Mouse (Mus musculus) gastrocnemius, postnatal 25 days (tissue): ENCODE data around the gene Nav2. TPM values are rescaled to one million over a fixed set of nuclear protein-coding genes. Genes with fewer than 3 reads are reported as not detected.

Experiments used
- DNase-seq: peaks from one replicate; pipeline ENCODE4 v3.0.0; 2022
- total RNA-seq, 2 experiments: library from RNA; stranded (reverse); gene quantifications; 1 replicate in 1 of 2; 2 replicates in 1 of 2; pipeline ENCODE4 v1.2.3; 2021

Gene Nav2
- total RNA-seq, 2 experiments from 2014 or later: 29.5 to 30.0 TPM

DNA sequence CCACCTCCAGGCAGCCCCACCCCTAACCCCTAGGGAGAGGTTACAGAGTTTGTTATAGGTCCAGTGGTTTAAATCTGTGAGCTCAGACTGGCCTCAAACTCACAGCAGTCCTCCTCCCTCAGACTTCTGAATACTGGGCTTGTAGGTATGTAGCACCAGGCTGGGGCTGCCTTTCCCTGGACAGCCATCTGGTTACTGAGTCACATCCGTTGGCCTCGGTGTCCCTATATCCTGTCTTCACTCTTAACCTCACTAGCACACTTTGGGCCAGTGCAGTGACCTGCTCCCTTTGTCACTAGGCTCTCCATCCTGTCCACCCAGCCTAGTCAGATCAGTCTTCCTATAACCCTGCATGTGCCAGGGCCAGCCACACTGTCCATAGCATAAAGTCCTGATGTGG is 19.8 kb upstream of the Nav2 start:
- no peak for DNase-seq

DNA sequence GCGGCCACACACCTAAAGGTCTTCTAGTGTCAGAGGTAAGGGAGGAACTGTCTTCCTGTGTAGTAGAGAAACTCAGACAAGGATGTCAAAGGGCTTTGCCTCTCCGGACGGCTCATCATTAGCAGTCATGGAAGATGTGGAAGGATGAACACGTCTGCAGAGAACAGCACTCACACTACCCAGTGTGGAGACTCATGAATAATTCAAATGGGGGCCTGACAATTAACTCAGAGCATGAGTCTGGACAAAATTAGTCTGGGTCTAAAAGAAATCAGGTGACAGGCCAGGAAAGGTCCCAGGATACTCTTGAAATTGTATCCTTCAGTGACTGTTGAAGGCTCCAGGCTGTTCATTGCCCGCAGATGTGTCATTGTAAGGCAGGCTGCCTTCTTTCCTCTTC is 17.5 kb upstream of the Nav2 start:
- DNase-seq: no peak

DNA sequence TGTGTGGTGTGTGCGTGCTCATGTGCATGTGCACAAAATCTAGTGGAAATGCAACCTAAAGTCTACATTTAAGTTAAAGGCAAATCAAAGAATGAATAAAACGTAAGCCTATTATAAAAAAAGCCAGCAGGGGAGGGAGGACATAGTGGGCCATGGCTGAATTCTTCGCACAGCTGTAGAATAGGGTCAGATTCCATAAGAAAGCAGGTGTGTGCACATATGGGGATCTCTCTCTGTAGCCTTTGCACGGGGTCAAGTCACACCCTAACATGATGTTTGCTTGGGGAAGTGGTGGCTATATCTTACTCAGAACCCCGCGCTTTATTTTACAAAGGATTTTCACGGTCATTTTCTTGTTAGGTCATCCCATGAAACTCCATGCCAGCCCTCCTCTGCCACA is 15.4 kb upstream of the Nav2 start:
- DNase-seq: no peak

GRCm38 (mm10) chr7:48894152-48894551 is 14.4 kb upstream of the Nav2 start:
- no peak for DNase-seq

- no peak for DNase-seq
These were observed 13.8 kb upstream of the Nav2 start for GRCm38 (mm10) chr7:48894763-48895162.

GRCm38 (mm10) chr7:48895475-48895874 is 13.0 kb upstream of the Nav2 start:
- no peak for DNase-seq

DNA sequence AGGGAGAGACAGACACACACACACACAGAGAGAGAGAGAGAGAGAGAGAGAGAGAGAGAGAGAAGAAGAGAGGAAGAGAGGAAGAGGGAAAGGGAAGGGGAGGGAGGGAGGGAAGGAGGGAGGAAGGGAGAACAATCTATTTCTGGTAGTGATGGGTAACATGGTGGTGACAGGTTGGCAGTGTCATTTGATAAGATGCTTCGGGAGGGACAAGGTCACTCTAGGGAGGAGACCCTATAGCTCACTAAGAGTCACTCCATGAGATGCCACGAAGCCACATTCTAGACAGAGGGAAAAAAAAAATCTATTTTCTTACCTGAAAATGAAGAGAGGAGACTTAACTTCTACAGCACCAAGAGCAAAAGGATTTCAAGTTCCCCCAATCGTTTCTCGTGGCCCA is 12.5 kb upstream of the Nav2 start:
- DNase-seq: no peak

- DNase-seq: no peak
These were observed 10.9 kb upstream of the Nav2 start for GRCm38 (mm10) chr7:48897539-48898163.

DNA sequence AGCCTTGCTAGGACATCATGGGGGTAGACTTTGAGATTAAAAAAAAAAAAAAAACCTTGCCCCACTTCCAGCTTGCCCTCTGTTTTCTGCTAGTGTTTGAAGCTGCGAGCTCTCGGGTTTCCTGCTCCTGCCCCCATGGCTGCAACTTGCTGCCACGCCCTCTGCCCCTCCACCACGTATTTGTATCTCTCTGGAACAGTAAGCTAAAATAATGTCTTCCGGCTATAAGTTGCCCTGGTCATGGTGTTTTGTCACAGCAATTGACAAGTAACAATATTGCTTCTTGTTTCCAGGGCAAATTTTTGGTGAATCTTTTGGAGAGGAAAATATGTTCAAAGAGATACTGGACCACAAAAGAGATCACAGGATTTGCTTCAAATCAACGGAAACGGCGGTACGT is 10.1 kb upstream of the Nav2 start:
- no peak for DNase-seq

DNA sequence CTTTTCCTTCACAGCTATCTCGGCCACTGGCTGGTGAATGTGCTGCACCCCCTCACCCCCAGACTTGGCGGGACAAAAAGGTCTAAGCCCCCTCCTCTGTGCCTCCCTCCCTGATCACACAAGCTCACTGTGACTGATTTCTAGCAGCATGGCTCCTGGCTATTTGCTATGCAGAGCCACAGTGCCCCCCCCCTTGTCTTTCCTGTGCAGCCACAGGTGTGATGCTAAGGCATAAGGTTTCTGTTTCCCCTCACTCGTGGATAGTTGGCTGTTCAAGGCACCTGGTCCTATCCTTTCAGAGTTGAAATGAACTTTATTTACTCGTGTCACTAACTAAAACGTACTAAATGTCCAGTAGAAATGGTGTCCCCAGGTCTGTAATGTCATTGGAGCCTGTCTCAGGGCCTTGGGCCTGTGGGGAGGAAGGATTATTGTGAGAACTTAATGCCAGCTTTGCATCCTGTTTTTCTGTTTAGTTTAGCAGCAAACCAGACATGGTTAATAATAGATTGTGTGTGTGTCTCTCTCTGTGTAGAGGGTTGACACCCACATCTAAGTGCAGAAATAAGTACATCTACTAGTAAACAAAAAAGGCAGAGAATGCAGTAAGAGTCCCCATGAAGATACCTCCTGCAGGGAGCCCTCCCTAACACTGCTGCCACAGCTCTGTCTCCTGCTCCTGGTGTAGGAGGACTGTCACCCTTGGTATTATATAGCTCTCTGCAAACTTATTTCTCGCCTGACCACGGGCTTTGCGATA is 7.9 kb upstream of the Nav2 start:
- DNase-seq: no peak

DNA sequence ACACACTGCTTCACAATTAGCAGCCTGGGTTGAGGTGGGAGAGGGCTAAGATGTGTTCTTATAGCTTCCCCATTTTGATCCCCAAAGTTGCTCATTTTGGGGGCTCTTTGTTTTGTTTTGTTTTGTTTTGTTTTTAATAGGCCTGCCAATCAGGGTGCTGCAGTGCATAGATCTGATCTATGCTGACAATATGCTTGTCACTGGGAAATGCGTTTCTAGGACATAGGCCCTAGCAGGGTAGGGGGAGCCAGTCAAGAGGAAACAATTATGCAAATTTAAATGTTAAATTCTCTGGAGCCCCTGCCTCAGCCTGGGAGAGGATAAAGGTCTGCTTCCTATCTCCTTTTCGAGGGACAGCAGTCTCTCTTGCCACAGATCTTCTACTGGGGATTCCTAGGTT is 6.1 kb upstream of the Nav2 start:
- DNase-seq: no peak

- no peak for DNase-seq
These were observed 791 bp downstream of the Nav2 start for GRCm38 (mm10) chr7:48909342-48909671.

DNA sequence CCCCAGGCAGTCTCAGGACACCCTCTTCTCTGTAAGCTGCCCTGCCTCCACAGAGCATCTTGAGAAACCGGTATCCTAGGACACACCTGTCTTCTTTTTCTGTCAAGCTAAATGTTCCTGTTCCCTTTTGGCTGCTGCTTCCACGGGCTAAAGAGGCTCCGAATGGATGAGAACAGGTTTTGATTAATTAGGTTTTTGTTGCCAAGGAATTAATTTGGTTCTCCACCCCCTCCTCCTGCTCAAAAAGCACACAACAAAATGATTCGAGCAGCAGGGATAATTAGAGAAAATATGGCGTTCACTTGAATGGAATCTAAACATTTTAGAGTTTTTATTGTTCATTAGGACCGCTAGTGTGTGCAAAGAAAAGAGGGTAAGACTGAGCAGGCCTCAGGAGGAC is 1.8 kb downstream of the Nav2 start:
- no peak for DNase-seq

- DNase-seq: no peak
These were observed 2.6 kb downstream of the Nav2 start for GRCm38 (mm10) chr7:48911146-48911545.

DNA sequence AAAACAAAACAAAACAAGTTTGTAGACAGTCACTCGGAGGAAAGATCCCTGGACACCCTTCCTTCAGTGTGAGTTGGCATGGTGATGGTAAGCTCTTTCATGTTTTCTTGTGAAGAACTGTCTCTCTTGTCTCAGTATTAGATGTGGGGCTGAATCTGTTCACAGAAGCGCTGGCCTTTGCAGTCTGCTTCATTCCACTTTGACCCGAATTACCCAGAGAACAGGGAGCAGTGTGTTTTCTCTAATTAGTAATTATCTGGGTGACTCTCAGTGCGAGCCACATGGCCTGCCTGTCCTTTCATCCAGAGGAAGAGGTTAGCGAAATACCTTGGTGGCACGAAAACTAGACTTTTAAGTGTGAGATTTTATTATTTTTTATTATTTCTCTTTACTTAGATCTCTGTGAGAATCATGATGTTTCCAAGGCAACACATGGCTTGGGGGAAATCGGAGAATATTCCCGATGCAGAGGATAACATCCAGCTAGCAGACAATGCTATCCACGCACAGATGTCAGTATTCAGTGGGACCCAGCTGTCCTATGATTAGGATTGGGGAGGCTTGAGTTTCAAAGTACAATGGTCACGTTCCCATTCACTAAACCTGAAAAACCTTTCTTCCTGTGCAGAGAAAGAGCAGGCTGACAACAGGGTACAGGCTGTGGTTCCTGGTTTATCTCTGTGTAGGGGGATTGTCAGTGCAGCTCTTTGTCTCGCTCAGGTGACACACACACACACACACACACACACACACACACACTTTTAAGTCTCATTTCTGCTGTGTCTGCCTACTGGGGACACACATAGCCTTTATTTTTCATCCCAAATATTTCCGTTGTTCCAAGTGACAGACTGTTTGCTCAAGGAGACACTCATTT is 6.4 kb downstream of the Nav2 start:
- DNase-seq: no peak

- no peak for DNase-seq
These were observed 8.9 kb downstream of the Nav2 start for GRCm38 (mm10) chr7:48917463-48917862.

DNA sequence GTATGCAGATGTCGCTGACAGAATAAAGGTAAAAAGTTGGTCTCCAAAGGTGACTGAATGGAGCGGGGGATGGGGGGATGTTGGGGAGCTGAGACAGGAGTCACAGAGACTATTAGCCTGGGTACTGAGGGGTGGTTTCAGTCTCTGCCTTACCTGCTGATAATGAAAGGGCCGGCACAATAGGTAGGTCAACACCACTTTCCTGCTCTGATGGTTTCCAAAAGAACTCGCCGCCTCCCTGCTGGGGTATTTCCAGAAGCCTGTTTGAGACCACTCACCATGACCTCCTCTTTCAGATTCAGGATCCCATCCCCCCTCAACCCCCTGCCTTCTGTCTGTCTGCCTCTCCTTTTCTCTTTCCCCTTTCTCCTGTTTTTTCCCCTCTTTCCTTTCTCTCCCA is 9.5 kb downstream of the Nav2 start:
- DNase-seq: no peak

- no peak for DNase-seq
These were observed 9.9 kb downstream of the Nav2 start for GRCm38 (mm10) chr7:48918389-48918788.

DNA sequence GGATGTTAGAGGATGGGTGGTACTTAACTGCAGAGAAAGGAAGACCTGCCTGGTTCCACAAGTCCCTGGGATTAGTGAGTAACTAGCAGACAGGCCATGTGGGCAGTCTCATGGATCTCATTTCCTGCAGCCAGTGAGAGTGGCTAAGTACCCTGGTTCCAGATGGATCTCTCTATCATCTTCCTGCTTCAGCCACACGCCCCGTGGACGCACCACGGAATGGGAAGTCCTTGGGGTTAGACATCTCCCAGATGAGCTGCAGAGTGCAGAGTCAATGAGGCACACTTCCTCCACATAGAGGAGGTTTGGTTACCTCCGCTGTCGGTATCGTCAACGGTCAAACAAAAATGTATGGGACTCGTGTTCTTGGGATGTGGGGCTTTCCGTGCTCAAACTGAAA is 15.1 kb downstream of the Nav2 start:
- no peak for DNase-seq

DNA sequence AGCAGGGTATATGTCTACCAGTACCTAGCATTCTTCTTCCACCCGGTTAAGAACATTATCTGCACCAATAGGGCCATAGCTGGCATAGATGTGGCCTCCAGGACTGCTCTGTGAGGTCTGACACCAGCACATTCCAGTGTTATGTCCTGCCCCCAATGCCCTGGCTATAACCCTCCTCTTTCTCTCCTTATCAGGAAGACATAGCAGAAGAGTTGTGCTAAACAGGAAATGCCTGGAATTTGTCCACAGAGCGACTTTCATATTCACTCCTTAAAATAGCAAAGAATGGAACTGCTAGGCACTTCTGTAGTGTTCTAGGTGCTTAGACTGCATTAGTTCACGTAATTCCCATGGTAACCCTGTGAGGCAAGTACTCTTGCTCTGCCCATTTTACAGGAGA is 16.7 kb downstream of the Nav2 start:
- no peak for DNase-seq

GRCm38 (mm10) chr7:48928364-48928763 is 19.8 kb downstream of the Nav2 start:
- no peak for DNase-seq

DNA sequence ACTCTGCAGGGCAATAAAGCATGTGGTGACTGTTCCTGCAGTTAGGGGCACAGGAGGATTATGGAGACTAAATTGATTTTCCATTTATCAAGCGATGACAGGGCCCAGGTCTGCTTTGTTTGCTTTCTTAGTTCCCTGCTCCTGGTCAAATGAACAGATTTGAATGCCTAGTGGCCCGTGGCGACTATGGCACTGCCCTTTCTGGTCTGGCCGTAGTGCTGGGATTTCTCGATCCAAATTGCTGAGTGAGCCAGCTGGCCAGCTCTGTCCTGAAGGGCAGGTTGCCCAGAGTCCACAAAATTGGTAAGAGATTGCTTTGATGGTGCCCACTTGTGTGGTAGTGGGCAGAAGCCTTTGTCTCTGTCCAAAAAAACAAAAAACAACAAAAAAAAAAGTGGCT is 21.9 kb downstream of the Nav2 start:
- no peak for DNase-seq

DNA sequence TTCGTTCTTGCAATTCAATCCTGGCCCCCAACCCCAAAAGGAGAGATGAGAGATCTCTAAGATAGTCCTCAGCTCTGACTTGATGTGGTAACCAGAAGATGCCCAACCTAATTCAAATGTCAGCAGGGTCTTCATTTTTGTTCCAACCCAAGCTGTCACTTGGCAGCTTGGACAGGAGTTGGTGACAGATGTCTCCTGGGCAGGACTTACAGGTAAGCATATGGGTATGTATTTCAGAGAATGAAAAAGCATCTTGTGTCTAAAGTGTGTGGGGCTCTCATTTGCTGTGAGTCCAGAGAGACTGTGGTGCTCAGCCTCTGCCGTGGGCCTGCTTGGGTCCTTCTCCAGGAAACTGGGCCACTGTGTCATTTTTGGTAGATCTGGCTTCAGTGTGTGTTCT is 23.6 kb downstream of the Nav2 start:
- no peak for DNase-seq
